14 mouse cellular contexts compared by ENCODE assay signal in the genomic region with DNA sequence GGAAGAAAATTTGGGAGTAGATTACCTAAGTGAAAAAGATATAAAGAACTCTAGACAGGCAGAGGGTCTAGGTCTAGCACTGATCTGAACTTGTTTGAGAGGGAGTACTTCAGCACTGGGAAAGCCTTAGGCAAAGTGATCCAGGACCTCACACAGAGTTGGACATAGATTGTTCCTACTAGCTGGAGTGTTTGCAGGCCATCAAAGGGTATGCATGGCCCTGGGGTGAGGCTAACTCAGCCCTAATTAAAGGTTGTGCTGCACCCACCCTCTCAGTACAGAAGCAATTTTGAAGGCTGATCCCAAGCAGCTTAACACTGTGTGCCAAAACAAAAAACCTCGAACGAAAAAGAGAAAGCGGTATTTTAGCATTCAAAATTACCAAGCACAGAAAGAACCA.
"Had no signal": no experiment of that assay in that cellular context is flagged by ENCODE, and none has a peak within 500 bp of the region (broad histone marks: within the 10 kb centered on the region; RNA-seq: fewer than 3 reads in every experiment).

No protein-coding gene starts in this region.

- H3K27me3 ChIP-seq: kidney, embryonic 15.5 days; limb, embryonic 15.5 days; midbrain, embryonic 15.5 days; neural tube, embryonic 13.5 days; stomach, embryonic 15.5 days had no signal

- H3K4me3 ChIP-seq: kidney, embryonic 15.5 days; left cerebral cortex, adult 2 months; limb, embryonic 15.5 days; midbrain, embryonic 15.5 days; neural tube, embryonic 13.5 days; stomach, embryonic 15.5 days had no signal

- H3K27ac ChIP-seq: kidney, embryonic 15.5 days; left cerebral cortex, adult 2 months; limb, embryonic 15.5 days; liver, embryonic 14.5 days; midbrain, embryonic 15.5 days; neural tube, embryonic 13.5 days; stomach, embryonic 15.5 days had no signal

- H3K4me2 ChIP-seq: kidney, embryonic 15.5 days; limb, embryonic 15.5 days; midbrain, embryonic 11.5 days; midbrain, embryonic 15.5 days; neural tube, embryonic 13.5 days; stomach, embryonic 15.5 days had no signal

- H3K36me3 ChIP-seq: midbrain, embryonic 15.5 days; stomach, embryonic 15.5 days had no signal

- H3K9me3 ChIP-seq: kidney, embryonic 15.5 days; limb, embryonic 15.5 days; midbrain, embryonic 15.5 days; neural tube, embryonic 13.5 days; stomach, embryonic 15.5 days had no signal

- DNase-seq: kidney, postnatal 14 days; lung, adult 18-20 months; retina, postnatal 1 day; right cerebral cortex, postnatal 14 days; thymus, adult 2 months; thymus, postnatal 25 days had no signal

- H3K4me1 ChIP-seq: kidney, embryonic 15.5 days; limb, embryonic 15.5 days; midbrain, embryonic 15.5 days; neural tube, embryonic 13.5 days; stomach, embryonic 15.5 days had no signal

- H3K9ac ChIP-seq: kidney, embryonic 15.5 days; limb, embryonic 15.5 days; liver, embryonic 14.5 days; midbrain, embryonic 15.5 days; neural tube, embryonic 13.5 days; stomach, embryonic 15.5 days had no signal

- ATAC-seq: midbrain, embryonic 15.5 days had no signal
